Comparison of ENCODE assay signal across 8 mouse cellular contexts in genomic region chr1:185362677-185363520, GRCm38 (mm10). TPM values are rescaled to one million over a fixed set of nuclear protein-coding genes. Genes with fewer than 3 reads are reported as not detected.
DNase-seq lines count a peak whose midpoint lies in the region; ATAC-seq lines count a peak whose summit lies in the region.

TSS of gene Eprs (plus strand) at chr1:185363044.

- under 1% methylated on average over 82 of the region's 92 CpGs for WGBS in heart, embryonic 13.5 days
- WGBS in liver, embryonic 12.5 days (ENCODE audit: insufficient replicate concordance) = under 1% methylated on average over 90 of the region's 92 CpGs
- WGBS in stomach, embryonic 15.5 days = under 1% methylated on average over 90 of the region's 92 CpGs

- ATAC-seq in heart, embryonic 13.5 days (ENCODE audit: extremely low read depth, insufficient number of reproducible peaks, low FRiP score, low TSS enrichment) = peak; percentile 96
- peak; percentile 95 for ATAC-seq in liver, embryonic 12.5 days
- peak; percentile 97 for ATAC-seq in stomach, embryonic 15.5 days (ENCODE audit: insufficient read depth, low FRiP score, low read depth)

- H3K27ac ChIP-seq in brown adipose tissue, adult 24 weeks (replicated peaks; ENCODE audit: low read depth, low read length) = peak within 1 kb of the TSS; percentile 89
- peak within 1 kb of the TSS; percentile 95 for H3K27ac ChIP-seq in heart, embryonic 13.5 days (replicated peaks)
- H3K27ac ChIP-seq in liver, embryonic 12.5 days = peak within 1 kb of the TSS; percentile 95
- peak within 1 kb of the TSS; percentile 96 for H3K27ac ChIP-seq in stomach, embryonic 15.5 days

- peak within 1 kb of the TSS; percentile 96 for H3K9ac ChIP-seq in heart, embryonic 13.5 days
- H3K9ac ChIP-seq in liver, embryonic 12.5 days = peak within 1 kb of the TSS; percentile 97
- peak within 1 kb of the TSS; percentile 96 for H3K9ac ChIP-seq in stomach, embryonic 15.5 days

- no peaks in the 10 kb centered on the region for H3K9me3 ChIP-seq in heart, embryonic 13.5 days
- no peaks in the 10 kb centered on the region for H3K9me3 ChIP-seq in liver, embryonic 12.5 days (replicated peaks)
- H3K9me3 ChIP-seq in stomach, embryonic 15.5 days = no peaks in the 10 kb centered on the region

- peak within 1 kb of the TSS; percentile 94 for H3K4me2 ChIP-seq in heart, embryonic 13.5 days
- peak within 1 kb of the TSS; percentile 86 for H3K4me2 ChIP-seq in liver, embryonic 12.5 days
- H3K4me2 ChIP-seq in stomach, embryonic 15.5 days = peak within 1 kb of the TSS; percentile 75

- no peaks in the 10 kb centered on the region for H3K27me3 ChIP-seq in heart, embryonic 13.5 days (replicated peaks)
- H3K27me3 ChIP-seq in liver, embryonic 12.5 days (replicated peaks) = no peaks in the 10 kb centered on the region
- H3K27me3 ChIP-seq in stomach, embryonic 15.5 days (replicated peaks) = no peaks in the 10 kb centered on the region

- peak; percentile 100 for DNase-seq in CD4-positive, CD25-positive, alpha-beta regulatory T cell, adult 2 months (ENCODE audit: low read depth, low spot score)
- peak; percentile 68 for DNase-seq in fat pad, adult 2 months (ENCODE audit: extremely low read depth, low read depth, low spot score)
- peak; percentile 99 for DNase-seq in kidney, postnatal 10 days
- DNase-seq in natural killer cell, adult 2 months (ENCODE audit: low spot score in 2 of 2) = peak; percentile 98 to 99

- no peaks in the 10 kb centered on the region for H3K4me1 ChIP-seq in brown adipose tissue, adult 24 weeks (ENCODE audit: control insufficient read depth, insufficient read depth, insufficient read length, low read length)
- peaks cover 31% of the 10 kb centered on the region for H3K4me1 ChIP-seq in heart, embryonic 13.5 days
- peaks cover 42% of the 10 kb centered on the region for H3K4me1 ChIP-seq in liver, embryonic 12.5 days
- H3K4me1 ChIP-seq in stomach, embryonic 15.5 days = peaks cover 6% of the 10 kb centered on the region

- peak within 1 kb of the TSS; percentile 88 for H3K4me3 ChIP-seq in brown adipose tissue, adult 24 weeks (ENCODE audit: insufficient read depth, low read depth, low read length)
- H3K4me3 ChIP-seq in heart, embryonic 13.5 days = peak within 1 kb of the TSS; percentile 98
- H3K4me3 ChIP-seq in liver, embryonic 12.5 days = peak within 1 kb of the TSS; percentile 94
- H3K4me3 ChIP-seq in stomach, embryonic 15.5 days (replicated peaks) = peak within 1 kb of the TSS; percentile 98

- peaks cover 17% of the 10 kb centered on the region for H3K36me3 ChIP-seq in heart, embryonic 13.5 days
- H3K36me3 ChIP-seq in liver, embryonic 12.5 days = peaks cover 24% of the 10 kb centered on the region
- 0 out of 2 replicates have a peak, but pooled peaks cover 5% of the 10 kb centered on the region for H3K36me3 ChIP-seq in stomach, embryonic 15.5 days

RNA-seq across cellular contexts. Expression of gene Eprs, which starts in this region (rescaled TPM):
- polyA plus RNA-seq in brown adipose tissue, adult 24 weeks (2012; ENCODE audit: insufficient read depth, insufficient read length, missing spikeins) = 35.6 and 40.4 TPM in 2 replicates
- 106 and 112 TPM in 2 replicates for polyA plus RNA-seq in heart, embryonic 13.5 days (2015; fragmentation: Nextera tagmentation; extraction: Ambion mirVana)
- 131 and 136 TPM in 2 replicates for polyA plus RNA-seq in liver, embryonic 12.5 days (2016; fragmentation: Nextera tagmentation; extraction: Ambion mirVana)
- 153 and 156 TPM in 2 replicates for polyA plus RNA-seq in stomach, embryonic 15.5 days (2015; fragmentation: Nextera tagmentation; extraction: Ambion mirVana)

Comparison
In these comparisons a context has a peak if more than half of its experiments do, and no peak if none do; other contexts are left out.
1. Peak in every context shown above with its lines: DNase-seq, ATAC-seq, H3K4me3 ChIP-seq and H3K27ac ChIP-seq.